Mouse (Mus musculus): Measurements from ENCODE around the gene Usp39.

DNA sequence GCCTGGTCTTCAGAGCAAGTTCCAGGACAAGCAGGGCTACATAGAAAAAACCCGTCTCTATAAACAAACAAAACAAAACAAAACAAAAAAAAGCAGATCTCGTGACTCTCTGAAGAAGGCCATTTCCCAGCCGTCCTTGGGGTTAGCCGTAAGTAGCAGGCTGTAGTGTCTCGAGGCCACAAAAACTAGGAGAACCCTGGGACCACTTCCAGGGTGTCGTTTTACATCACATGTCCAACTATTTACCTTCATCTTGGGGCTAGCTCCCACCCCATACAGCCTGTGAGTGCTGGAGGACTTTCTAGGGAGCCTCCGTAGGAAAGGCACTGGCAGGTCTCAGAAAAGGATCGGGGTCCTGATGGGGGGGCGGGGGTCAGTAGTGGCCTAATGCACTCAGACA, 41.5 kb downstream of the Usp39 start:
- TF ChIP-seq CTCF (IDR thresholded peaks at IDR 0.05; ENCODE audit: low read depth, low read length), result no peak
- no peak for TF ChIP-seq POLR2A (IDR thresholded peaks at IDR 0.05; ENCODE audit: borderline replicate concordance, low read depth, low read length)
